Mouse (Mus musculus): Measurements from ENCODE around the gene Capzb. TPM values are rescaled to one million over a fixed set of nuclear protein-coding genes. Genes with fewer than 3 reads are reported as not detected.

Gene Capzb
- polyA plus RNA-seq, 1 experiment from 2014 or later: 399 TPM

DNA sequence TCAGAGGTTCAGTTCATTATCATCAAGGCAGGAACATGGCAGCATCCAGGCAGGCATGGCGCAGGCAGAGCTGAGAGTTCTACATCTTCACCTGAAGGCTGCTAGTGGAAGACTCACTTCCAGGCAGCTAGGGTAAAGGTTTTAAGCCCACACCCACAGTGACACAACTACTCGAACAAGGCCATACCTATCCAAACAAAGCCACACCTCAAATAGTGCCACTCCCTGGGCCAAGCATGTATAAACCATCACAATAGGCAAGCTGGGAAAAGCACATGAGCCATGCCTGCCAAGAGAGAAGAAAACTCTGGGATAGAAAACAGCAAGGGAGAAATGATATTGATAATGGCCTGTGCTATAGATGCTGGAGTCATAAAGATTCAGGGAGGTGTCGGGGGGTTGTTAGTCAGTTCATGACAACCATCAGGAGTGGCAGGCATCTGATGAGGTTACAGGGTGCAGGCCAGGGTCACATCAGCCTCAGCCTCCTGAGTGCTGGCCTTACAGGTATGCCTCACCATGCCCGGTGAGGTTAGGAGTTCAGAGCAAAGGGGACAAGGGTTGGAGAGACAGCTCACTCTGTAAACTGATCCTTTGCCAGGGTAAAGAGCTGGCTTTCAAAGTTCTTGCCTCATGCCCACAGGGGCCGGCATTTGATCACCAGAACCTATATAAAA lies 6.8 kb upstream of the Capzb start:
- no peaks in the 10 kb centered on the region for H3K27me3 ChIP-seq
- H3K27ac ChIP-seq: no peak overlapping the region
- no peak overlapping the region for H3K4me3 ChIP-seq
- H3K4me2 ChIP-seq: no peak overlapping the region
- no peaks in the 10 kb centered on the region for H3K4me1 ChIP-seq
- no peak overlapping the region for H3K9ac ChIP-seq
- H3K9me3 ChIP-seq: no peaks in the 10 kb centered on the region
- H3K36me3 ChIP-seq: no peaks in the 10 kb centered on the region
- no peak for ATAC-seq (ENCODE audit: insufficient number of reproducible peaks, low FRiP score, low TSS enrichment, low read depth)
- 83% methylated on average over 5 of the region's 5 CpGs for WGBS

DNA sequence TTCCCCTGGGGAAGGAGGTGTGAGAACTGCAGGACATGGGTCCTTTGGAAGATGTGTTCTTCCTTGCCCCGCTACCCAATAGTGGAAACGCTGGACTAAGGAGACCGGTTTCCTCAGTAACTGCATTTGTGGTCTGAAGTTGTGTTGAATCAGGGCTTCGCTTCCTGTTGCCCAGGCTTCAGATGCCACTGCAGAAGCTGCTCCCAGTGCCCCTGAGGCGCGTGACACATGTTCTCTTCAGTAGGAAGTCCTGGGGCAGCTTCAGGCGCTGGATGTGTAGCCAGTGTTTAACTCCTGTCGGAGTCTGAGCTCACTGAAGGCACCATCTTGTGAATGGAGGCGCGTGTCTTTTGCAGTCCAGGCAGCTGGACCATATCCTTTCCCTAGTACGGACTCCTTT lies 4.8 kb upstream of the Capzb start:
- no peaks in the 10 kb centered on the region for H3K27me3 ChIP-seq
- peaks cover 10% of the 10 kb centered on the region for H3K4me1 ChIP-seq
- WGBS: 82% methylated on average over 11 of the region's 11 CpGs
- H3K4me2 ChIP-seq: no peak overlapping the region
- H3K4me3 ChIP-seq: no peak overlapping the region
- no peak for ATAC-seq (ENCODE audit: insufficient number of reproducible peaks, low FRiP score, low TSS enrichment, low read depth)
- H3K9me3 ChIP-seq: no peaks in the 10 kb centered on the region
- no peak overlapping the region for H3K27ac ChIP-seq
- H3K9ac ChIP-seq: no peak overlapping the region
- no peaks in the 10 kb centered on the region for H3K36me3 ChIP-seq

DNA sequence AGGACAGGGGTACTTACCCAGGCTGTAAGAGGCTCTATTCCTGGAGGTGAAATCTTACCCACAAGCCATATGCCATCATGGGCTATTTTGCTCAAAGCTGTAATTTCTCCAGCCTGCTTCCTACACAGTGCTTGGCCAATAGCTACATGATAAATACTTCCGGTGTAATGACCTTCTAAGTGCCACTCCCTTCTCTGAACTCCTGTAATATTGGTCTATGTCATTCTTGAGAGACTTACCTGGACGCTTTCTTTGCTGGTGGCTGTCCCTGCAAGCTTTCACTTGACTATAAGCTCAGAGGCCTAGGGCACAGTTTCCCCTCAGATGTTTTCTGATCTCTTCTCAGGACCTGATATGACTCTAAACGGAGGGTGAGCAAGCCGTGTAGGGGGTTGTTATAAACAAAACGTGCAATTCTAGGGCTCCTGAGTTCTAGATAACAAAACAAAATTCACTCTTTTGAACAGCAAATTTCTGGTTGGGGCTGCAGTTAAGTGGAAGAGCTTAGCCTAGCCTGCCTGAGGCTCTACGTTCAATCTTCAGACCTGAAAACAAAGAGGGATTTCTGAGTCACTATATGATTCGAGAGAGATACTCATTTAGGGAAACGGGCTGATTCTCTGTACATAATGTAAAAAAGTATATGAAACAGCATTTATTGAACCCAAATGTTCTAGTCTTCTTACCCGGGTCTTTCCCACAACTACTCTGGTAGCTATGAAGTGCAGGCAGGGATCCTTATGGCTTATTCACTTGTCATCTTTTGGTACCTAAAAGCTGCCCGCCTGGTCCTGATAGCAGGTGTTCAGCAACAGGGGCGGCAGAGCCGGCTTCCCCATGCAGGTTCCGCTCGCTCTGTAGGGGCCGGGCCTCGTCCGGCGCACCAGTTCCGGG lies 847 bp upstream of the Capzb start:
- 0 out of 2 replicates have a peak, but pooled peaks cover 4% of the 10 kb centered on the region for H3K36me3 ChIP-seq
- peaks cover 41% of the 10 kb centered on the region for H3K4me1 ChIP-seq
- H3K27me3 ChIP-seq: no peaks in the 10 kb centered on the region
- peak overlapping the region; percentile 92 for H3K4me3 ChIP-seq
- H3K27ac ChIP-seq: peak overlapping the region; percentile 95
- 15% methylated on average over 19 of the region's 19 CpGs for WGBS
- no peaks in the 10 kb centered on the region for H3K9me3 ChIP-seq
- peak overlapping the region; percentile 62 for H3K4me2 ChIP-seq
- peak overlapping the region; percentile 73 for H3K9ac ChIP-seq
- peak; percentile 83 for ATAC-seq (ENCODE audit: insufficient number of reproducible peaks, low FRiP score, low TSS enrichment, low read depth)

DNA sequence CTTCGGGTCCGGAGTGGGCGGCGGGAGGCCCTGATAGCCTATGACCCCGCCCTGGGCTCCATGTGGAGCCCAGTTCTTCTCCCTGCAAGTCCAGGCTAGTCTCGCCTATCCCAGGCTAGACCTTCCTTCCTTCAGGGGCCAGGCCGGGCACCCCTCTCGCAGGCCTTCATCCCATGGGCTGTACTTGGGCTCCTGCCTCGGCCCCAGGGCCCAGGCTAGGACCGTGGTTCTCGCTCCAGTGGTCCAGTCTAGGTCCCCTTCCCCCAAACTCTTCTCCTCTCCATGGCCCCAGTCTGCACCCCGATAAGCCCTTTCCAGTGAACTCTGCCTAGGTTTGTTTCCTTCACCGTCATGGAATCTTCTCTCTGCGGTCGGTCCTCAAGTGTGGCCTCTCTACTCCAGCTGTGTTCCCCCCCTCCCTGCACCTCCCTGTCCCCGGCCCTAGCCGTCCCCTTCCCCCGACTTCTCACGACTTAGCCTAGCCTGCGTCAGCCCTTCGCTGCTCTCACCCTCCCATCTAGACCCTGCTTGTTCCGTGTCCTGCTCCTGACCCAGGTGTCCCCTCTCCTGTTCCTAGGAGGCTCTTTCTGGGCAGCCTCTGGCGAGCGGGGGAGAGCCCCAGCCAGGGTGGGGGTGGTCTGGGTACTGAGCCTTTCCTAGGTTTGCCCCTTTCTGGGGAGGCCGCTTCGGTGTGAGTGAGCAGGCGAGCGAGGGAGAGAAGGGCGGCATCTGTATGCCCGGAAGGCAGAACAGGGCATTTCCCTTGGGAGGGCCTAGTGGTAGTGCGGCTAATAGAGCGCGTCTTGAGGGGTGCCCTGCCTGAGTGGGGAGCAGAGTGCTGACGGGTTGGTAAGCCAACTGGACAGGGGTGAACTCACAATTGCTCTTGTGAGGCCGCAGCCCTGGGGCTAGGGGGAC lies 736 bp downstream of the Capzb start:
- Histone ChIP-seq H3K4me2 (peak overlapping the region; percentile 93), H3K27me3 (no peaks in the 10 kb centered on the region), H3K9ac (peak overlapping the region; percentile 81), H3K9me3 (no peaks in the 10 kb centered on the region), H3K36me3 (0 out of 2 replicates have a peak, but pooled peaks cover 4% of the 10 kb centered on the region), H3K27ac (peak overlapping the region; percentile 87), H3K4me1 (peaks cover 55% of the 10 kb centered on the region), H3K4me3 (peak overlapping the region; percentile 92)
- ATAC-seq (ENCODE audit: insufficient number of reproducible peaks, low FRiP score, low TSS enrichment, low read depth): peak; percentile 1; the same call in 1 of the 2 replicates
- WGBS: 2% methylated on average over 34 of the region's 35 CpGs

DNA sequence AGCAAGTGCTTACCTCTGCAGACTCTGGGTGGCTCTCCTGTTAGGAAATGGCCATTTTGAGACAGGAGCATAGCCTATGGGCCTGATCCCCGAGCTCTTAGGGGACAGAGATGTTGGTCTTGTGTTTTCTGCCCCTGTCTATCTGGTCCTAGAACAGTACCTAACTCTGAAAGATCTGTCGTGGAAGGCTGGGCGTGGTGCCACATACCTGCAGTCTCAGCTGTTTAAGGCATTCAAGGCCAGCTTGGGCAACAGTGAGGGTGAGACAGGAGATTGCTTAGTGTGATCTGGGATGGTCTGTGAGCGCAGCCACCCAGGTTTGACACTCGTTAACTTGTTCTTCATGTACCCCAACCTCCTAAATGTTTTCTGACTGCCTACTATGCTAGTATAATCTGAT lies 2.4 kb downstream of the Capzb start:
- 75% methylated on average over 5 of the region's 5 CpGs for WGBS
- H3K4me2 ChIP-seq: 0 out of 2 replicates have a peak overlapping the region, but pooled peaks have one; percentile 93
- no peak for ATAC-seq (ENCODE audit: insufficient number of reproducible peaks, low FRiP score, low TSS enrichment, low read depth)
- H3K27me3 ChIP-seq: no peaks in the 10 kb centered on the region
- H3K9ac ChIP-seq: no peak overlapping the region
- H3K9me3 ChIP-seq: no peaks in the 10 kb centered on the region
- no peak overlapping the region for H3K27ac ChIP-seq
- H3K36me3 ChIP-seq: peaks cover 8% of the 10 kb centered on the region
- peaks cover 56% of the 10 kb centered on the region for H3K4me1 ChIP-seq
- H3K4me3 ChIP-seq: no peak overlapping the region

DNA sequence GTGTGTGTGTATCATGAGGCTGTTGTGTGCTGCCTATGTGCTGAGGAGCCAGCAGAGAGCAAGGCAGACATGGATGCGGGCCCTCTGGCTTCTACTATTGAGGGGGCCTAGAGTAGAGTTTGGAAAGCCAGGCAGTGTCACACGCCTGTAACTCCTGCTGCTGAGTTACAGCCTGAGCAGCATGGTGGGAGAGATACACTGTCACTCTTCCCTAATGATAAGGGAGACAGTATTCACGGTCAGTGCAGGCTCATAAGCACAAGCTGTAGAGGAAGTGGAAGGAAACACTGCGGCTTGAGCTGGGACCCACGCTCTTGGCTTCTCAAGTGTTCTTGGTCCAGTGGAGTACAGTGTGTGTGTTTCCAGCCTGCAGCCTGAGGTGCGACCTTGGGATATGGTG lies 3.8 kb downstream of the Capzb start:
- Histone ChIP-seq H3K36me3 (peaks cover 10% of the 10 kb centered on the region), H3K4me1 (peaks cover 52% of the 10 kb centered on the region), H3K9ac (no peak overlapping the region), H3K4me3 (no peak overlapping the region; the same call in 1 of the 2 replicates), H3K9me3 (no peaks in the 10 kb centered on the region), H3K4me2 (no peak overlapping the region), H3K27ac (no peak overlapping the region), H3K27me3 (no peaks in the 10 kb centered on the region)
- ATAC-seq (ENCODE audit: insufficient number of reproducible peaks, low FRiP score, low TSS enrichment, low read depth): no peak
- 86% methylated on average over 6 of the region's 6 CpGs for WGBS

DNA sequence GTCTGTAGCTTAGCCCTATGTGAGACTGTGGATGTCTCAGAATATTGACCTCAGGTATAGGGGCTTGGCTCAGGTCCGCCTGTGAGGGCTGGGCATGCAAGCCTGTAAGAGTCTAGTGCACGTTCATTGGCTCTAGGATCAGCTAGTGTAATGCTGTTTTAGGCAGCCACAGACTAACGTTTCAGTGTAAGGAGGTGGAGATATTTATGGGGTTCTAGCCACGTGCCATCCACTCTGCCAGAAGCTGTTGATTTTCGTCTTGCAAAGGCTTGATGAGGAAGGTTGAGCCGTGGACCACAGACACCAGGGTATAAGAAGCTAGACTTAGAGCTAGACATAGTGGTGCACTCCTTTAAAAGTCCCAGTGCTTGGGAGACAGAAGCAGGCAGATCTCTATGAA lies 4.2 kb downstream of the Capzb start:
- Histone ChIP-seq H3K4me1 (peaks cover 47% of the 10 kb centered on the region), H3K36me3 (peaks cover 10% of the 10 kb centered on the region), H3K4me3 (no peak overlapping the region), H3K4me2 (no peak overlapping the region), H3K9me3 (no peaks in the 10 kb centered on the region), H3K27me3 (no peaks in the 10 kb centered on the region), H3K9ac (no peak overlapping the region), H3K27ac (no peak overlapping the region)
- whole genome bisulfite sequencing: 59% methylated on average over 6 of the region's 6 CpGs
- no peak for ATAC-seq (ENCODE audit: insufficient number of reproducible peaks, low FRiP score, low TSS enrichment, low read depth)

DNA sequence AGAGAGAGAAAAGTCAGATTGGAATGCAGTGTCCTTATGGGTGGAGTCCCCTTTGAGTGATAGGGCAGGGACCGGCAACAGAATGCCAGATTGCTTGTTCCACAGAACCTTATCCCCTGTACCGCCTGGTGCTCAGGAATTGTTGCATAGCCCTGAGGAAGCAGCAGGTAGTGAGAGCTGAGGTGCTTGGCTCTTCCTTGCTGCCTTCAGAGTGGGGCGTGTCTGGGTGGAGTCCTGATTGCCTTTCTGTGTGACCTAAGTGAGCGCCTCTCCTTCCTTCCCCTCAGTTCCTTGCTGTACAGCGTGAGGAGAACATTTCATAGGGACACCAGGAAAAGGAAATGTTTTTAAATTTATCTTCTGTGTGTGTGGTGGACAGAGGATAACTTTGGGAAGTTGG lies 4.8 kb downstream of the Capzb start:
- WGBS: 72% methylated on average over 5 of the region's 5 CpGs
- Histone ChIP-seq H3K36me3 (peaks cover 10% of the 10 kb centered on the region), H3K27me3 (no peaks in the 10 kb centered on the region), H3K9me3 (no peaks in the 10 kb centered on the region), H3K4me2 (no peak overlapping the region), H3K9ac (no peak overlapping the region), H3K27ac (0 out of 2 replicates have a peak overlapping the region, but pooled peaks have one; percentile 33), H3K4me1 (peaks cover 46% of the 10 kb centered on the region), H3K4me3 (no peak overlapping the region)
- no peak for ATAC-seq (ENCODE audit: insufficient number of reproducible peaks, low FRiP score, low TSS enrichment, low read depth)

DNA sequence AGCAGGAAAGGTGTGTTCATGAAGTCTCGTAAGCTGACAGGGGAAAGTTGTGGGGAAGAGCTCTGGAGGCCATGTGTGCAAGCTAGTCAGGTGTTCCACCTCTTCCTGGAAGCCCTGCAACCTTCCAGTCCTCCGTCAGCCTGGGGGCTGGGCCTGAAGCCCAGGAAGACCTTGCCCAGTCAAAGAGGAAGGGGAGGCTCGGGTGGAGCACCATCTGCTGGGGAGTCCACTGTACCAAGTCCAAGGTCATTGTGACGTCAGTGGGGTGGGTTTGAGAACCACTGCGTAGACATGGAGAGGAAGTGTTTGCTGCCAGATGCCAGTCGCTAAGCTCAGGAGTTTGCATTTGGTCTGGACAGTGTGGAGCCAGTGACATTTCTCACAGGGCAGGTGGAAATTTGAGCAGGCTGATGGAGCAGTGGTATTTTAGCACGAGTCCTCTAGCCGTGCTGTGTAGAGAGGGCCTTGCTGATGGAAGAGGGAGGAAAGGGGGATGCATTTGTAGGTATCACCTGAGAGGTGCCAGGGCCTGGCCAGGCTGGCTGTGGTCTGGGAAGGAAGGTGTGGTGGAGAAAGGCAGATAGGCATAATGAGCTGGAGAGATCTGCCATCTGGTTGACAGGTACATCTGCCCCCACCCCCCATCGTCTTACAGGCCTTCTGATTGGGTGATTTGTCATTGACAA lies 5.4 kb downstream of the Capzb start:
- Histone ChIP-seq H3K27ac (peak overlapping the region; percentile 33; the same call in 1 of the 2 replicates), H3K9ac (no peak overlapping the region), H3K4me3 (no peak overlapping the region), H3K27me3 (no peaks in the 10 kb centered on the region), H3K9me3 (no peaks in the 10 kb centered on the region), H3K4me1 (peaks cover 46% of the 10 kb centered on the region), H3K4me2 (no peak overlapping the region), H3K36me3 (peaks cover 10% of the 10 kb centered on the region)
- 60% methylated on average over 9 of the region's 9 CpGs for WGBS
- ATAC-seq (ENCODE audit: insufficient number of reproducible peaks, low FRiP score, low TSS enrichment, low read depth): no peak; the same call in 1 of the 2 replicates

DNA sequence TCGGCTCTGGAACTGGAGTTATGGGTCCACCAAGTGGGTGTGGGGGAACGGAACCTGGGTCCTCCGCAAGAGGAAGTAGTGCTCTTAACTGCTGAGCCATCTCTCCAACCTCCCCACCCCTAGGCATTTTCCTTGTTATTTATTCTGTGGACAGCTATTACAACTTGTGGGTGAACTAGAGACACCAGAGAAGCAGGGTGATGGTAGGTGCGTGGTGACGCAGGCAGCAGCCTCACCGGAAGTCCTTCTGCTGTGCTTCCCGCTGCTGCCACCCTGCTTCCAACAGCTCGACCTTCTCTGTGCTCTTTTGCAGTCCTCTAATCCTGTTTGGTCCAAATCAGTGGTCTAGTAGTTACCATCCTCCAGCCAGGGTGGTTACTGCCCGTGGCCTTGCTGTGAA lies 6.4 kb downstream of the Capzb start:
- no peak overlapping the region for H3K27ac ChIP-seq
- H3K4me1 ChIP-seq: peaks cover 39% of the 10 kb centered on the region

More for the DNA sequence above, 6.4 kb downstream of the Capzb start:
- no peak overlapping the region for H3K4me3 ChIP-seq
- peaks cover 10% of the 10 kb centered on the region for H3K36me3 ChIP-seq
- WGBS: 89% methylated on average over 9 of the region's 9 CpGs
- no peaks in the 10 kb centered on the region for H3K9me3 ChIP-seq
- no peak overlapping the region for H3K9ac ChIP-seq
- ATAC-seq (ENCODE audit: insufficient number of reproducible peaks, low FRiP score, low TSS enrichment, low read depth): no peak
- H3K4me2 ChIP-seq: no peak overlapping the region
- H3K27me3 ChIP-seq: no peaks in the 10 kb centered on the region
